ENCODE assay signal across 8 mouse cellular contexts in genomic region chr14:55092011-55092577, GRCm38 (mm10). TPM values are rescaled to one million over a fixed set of nuclear protein-coding genes. Genes with fewer than 3 reads are reported as not detected.
DNase-seq lines count a peak whose midpoint lies in the region; TF ChIP-seq lines count a peak whose summit lies in the region.

Gene Zfhx2 (minus strand): TSS chr14:55092324.

- TF ChIP-seq CTCF in gastrocnemius, adult 2 months (IDR thresholded peaks at IDR 0.05): peak; percentile 39

- peak within 1 kb of the TSS; percentile 73 for H3K27ac ChIP-seq in gastrocnemius, adult 2 months

- DNase-seq in WW6 (ENCODE audit: low read depth, low spot score): peak; percentile 84
- peak; percentile 87 to 91 for DNase-seq in cerebellum, postnatal 4 days (ENCODE audit: low spot score in 2 of 2)
- DNase-seq in gastrocnemius, adult 2 months: peak; percentile 96
- peak; percentile 63 for DNase-seq in hindlimb bud, embryonic 11.5 days (ENCODE audit: extremely low spot score, low read depth, low spot score)
- peak; percentile 89 to 97 for DNase-seq in left cerebral cortex, adult 8-10 months (ENCODE audit: low spot score in 2 of 2)
- DNase-seq in right cerebral cortex, postnatal 10 days (ENCODE audit: low spot score in 2 of 2): peak; percentile 96 to 97
- DNase-seq in urinary bladder, postnatal 25 days (ENCODE audit: low spot score): peak; percentile 89

- peaks cover 84% of the 10 kb centered on the region for H3K4me1 ChIP-seq in megakaryocyte, embryonic 14.5 days

- H3K9me3 ChIP-seq in megakaryocyte, embryonic 14.5 days: no peaks in the 10 kb centered on the region

- H3K27me3 ChIP-seq in megakaryocyte, embryonic 14.5 days (replicated peaks): no peaks in the 10 kb centered on the region

- peaks cover 6% of the 10 kb centered on the region for H3K36me3 ChIP-seq in megakaryocyte, embryonic 14.5 days (replicated peaks; ENCODE audit: low read length)

- intact Hi-C loops in gastrocnemius, adult 2 months (cut with DNase I): loop anchor here (10.0 kb wide), 2 partner anchors 197 to 837 kb away; partner anchors contain the start of genes Abhd4, Dad1 and Pabpn1

- peak within 1 kb of the TSS; percentile 91 for H3K4me3 ChIP-seq in gastrocnemius, adult 2 months
- H3K4me3 ChIP-seq in megakaryocyte, embryonic 14.5 days (replicated peaks): peak within 1 kb of the TSS; percentile 96

RNA-seq across cellular contexts. Expression of gene Zfhx2, which starts in this region (rescaled TPM):
- total RNA-seq in gastrocnemius, adult 2 months (2021): 1 to 10 TPM; 5.1 to 6.0 TPM
- 10 to 100 TPM; 36.0 to 41.7 (median 38.6) TPM for total RNA-seq in left cerebral cortex, adult 8-10 months (2022)
- polyA plus RNA-seq in megakaryocyte, embryonic 14.5 days (2012; ENCODE audit: insufficient read depth, low replicate concordance): 10.0 and 16.4 TPM in 2 replicates

Comparison
In these comparisons a context has a peak if more than half of its experiments do, and no peak if none do; other contexts are left out.
1. Peak in every context shown above with its lines: DNase-seq, H3K4me3 ChIP-seq and H3K27ac ChIP-seq.
2. RNA of gene Zfhx2 (total RNA-seq): 36.0 to 41.7 TPM in left cerebral cortex, adult 8-10 months; 5.1 to 6.0 TPM in gastrocnemius, adult 2 months; every median in the first group is over 4 times any median in the second.